Mouse (Mus musculus) small intestine, adult 2 months (tissue): Measurements from ENCODE around the gene Gm37240.

Experiments
- CTCF ChIP-seq: fragments of 200-500 bp; IDR thresholded peaks from 2 replicates; pipeline ENCODE4 v1.5.1; 2012; ENCODE audit warnings: low read depth, mild to moderate bottlenecking, control low read depth, inconsistent platforms, low read length, moderate library complexity, mixed read lengths; ENCODE audit not compliant: insufficient replicate concordance, insufficient read length; ENCODE audit errors: extremely low read depth
- POLR2A ChIP-seq: fragments of 200-500 bp; IDR thresholded peaks from 2 replicates; pipeline ENCODE4 v1.6.1; 2012; ENCODE audit warnings: low read depth, mild to moderate bottlenecking, control low read depth, inconsistent platforms, low read length, moderate library complexity

DNA sequence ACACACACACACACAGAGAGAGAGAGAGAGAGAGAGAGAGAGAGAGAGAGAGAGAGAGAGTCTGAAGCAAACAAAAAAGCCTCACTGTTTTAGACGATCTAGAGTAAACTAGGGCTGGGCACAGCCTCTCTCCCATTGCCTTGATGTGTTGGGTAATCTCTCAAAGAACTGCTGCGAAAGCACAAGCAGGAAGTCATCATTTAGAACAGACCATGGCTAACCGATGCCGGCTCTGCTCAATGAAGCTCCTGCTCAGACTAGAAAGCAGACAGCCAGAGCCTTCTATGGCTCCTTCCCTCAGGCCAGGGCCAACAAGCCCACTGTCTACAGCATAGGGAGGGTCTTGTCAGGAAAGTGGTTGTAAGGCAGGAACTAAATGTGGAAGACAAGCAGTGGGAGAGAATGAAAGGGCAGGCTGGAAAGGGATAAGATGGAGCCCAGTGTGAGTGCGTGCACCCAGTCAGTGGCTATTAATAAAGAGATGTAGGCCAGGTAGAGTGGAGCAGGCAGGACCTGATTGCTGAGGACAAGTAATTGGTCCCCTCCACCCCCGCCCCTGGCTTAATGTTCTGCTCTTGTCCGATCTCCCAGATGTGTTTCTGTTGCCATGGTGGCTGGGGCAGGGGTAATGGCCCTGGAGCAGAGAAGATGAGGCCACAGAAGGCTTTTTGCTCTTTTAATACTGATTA lies 1200.4 kb downstream of the Gm37240 start:
- no peak for TF ChIP-seq POLR2A
- no peak for TF ChIP-seq CTCF
